Mouse (Mus musculus): ENCODE data around the gene Als2cl.

GRCm38 (mm10) chr9:110873681-110874659 is 5.7 kb upstream of the Als2cl start:
- no peak for TF ChIP-seq POLR2A (IDR thresholded peaks at IDR 0.05; ENCODE audit: borderline replicate concordance, extremely low read depth, insufficient read depth, insufficient read length, poor library complexity, severe bottlenecking)
- 0 out of 2 replicates have a peak, but pooled peaks have one; percentile 4 for TF ChIP-seq CTCF (IDR thresholded peaks at IDR 0.05; ENCODE audit: borderline replicate concordance, extremely low read depth, insufficient read depth, insufficient read length)

Data from brain, embryonic 14.5 days (tissue).